Mouse (Mus musculus): ENCODE data around the gene Rai14.
"Not testable (repeated sequence)": the region's sequence is repeated elsewhere in the genome, so short reads cannot be mapped to it uniquely, and the experiment has no call there.

The Rai14 gene

GRCm38 (mm10) chr15:10609107-10609506 lies 105.3 kb downstream of the Rai14 start:
- no peak for DNase-seq (ENCODE audit: low spot score)

DNA sequence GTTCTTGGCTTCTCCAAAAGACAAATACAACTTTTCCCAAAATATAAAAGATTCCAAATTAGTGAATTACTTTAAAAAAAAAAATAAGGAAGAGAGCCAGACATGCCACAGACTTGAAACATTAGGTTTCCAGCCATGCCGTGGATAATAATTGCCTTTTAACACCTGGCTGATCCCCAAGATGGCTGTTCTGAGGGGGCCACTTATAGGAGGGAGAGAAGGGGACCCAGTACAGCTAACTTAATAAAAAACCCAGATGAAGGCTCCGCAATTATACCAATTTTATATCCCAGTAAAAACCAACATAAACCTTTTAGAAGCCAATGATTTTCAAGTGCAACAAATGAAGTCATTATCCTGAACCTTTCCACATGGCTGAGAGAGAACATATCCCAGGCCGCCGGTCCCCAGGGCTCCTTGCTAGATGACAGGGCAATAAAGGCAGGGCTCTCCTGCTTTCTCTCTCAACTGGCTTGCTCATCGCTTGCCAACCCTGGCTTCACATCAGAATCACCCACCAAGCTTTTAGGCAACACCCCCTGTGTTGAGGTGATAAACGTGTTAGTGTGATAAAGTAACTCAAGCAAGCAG lies 105.8 kb downstream of the Rai14 start:
- DNase-seq (ENCODE audit: low spot score): no peak

- DNase-seq (ENCODE audit: low spot score): no peak
Measured at GRCm38 (mm10) chr15:10599413-10599812, 115.0 kb downstream of the Rai14 start.

GRCm38 (mm10) chr15:10598259-10599225 lies 115.9 kb downstream of the Rai14 start:
- no peak for DNase-seq (ENCODE audit: low spot score)

DNA sequence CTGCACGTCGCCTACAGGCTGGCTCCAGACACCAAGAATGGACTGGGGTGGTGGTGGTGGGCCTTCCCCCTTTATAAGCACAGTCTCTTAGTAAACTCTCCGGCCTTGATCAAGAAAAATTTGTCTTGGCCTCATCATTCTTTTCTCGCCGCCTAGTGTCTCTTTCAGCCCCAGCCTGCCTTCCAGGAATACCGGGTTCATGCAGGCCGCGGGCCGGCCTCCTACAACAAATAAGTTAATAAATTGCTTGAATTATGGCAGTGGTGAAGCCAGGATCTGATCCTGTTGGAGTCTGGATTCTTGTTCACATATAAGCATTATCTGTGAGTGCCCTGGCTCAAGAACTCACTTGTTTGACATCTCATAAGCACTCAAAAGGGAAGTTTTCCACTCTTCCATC lies 117.6 kb downstream of the Rai14 start:
- no peak for DNase-seq (ENCODE audit: low spot score)

- DNase-seq (ENCODE audit: low spot score): no peak
Measured at GRCm38 (mm10) chr15:10595408-10595807, 119.0 kb downstream of the Rai14 start.

GRCm38 (mm10) chr15:10594910-10595309 lies 119.5 kb downstream of the Rai14 start:
- no peak for DNase-seq (ENCODE audit: low spot score)

DNA sequence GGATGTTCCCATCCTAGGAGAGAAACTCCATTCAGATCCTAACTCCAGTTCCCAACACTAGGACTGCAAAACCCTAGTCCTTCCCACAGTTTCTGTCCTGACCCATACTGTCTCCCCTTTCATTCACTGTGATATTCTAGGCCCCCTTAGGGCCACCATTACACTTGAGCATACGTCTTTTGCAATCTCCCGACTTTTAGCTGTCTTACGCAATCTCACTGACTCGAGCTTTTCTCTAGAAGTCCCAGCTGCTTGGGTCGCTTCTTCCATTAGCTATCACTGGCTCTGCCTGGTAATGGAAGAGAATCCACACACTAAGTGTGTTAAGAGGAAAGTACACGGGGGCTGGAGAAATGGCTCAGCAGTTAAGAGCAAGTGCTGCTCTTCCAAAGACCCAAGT lies 121.3 kb downstream of the Rai14 start:
- DNase-seq (ENCODE audit: low spot score): no peak

- no peak for DNase-seq (ENCODE audit: low spot score)
Measured at GRCm38 (mm10) chr15:10586565-10586964, 127.9 kb downstream of the Rai14 start.

DNA sequence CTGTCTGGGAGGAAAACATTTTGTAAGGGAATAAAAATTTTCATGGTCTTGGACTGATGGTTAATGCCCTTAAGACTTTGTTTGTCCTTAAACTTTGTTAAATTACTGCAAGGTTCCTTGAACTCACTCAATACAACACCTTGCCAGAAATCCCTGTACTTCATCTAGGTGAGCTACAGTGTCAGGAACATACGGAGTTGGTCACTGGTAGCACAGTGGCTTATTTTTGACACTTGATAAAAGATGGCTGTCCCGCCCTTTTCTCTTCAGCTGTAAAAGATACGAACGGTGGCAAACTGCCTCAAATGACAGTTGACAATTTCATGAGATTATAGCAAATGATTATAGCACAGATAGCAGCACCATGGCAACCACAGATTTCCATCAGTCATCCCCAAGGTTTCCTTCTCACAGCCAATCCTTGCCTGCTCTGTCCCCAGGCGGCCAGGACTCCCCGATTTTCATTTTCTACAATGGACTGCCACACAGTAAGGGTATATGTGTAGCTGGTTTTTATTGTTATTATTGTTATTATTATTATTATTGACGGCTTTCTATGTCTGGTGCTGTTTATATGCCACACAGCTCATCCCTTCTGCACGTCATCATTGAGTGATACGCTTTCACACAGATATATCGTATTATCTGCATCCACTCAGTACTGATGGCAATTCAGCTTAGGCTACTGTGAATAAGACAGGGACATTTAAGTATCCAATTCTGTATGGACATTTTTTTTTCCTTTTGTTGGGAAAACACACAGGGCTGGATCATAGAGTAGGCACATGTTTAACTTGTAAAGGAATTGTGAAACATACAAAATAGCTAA lies 129.9 kb downstream of the Rai14 start:
- no peak for DNase-seq (ENCODE audit: low spot score)

- peak; percentile 55 for DNase-seq (ENCODE audit: low spot score)
Measured at GRCm38 (mm10) chr15:10583408-10583807, 131.0 kb downstream of the Rai14 start.

DNA sequence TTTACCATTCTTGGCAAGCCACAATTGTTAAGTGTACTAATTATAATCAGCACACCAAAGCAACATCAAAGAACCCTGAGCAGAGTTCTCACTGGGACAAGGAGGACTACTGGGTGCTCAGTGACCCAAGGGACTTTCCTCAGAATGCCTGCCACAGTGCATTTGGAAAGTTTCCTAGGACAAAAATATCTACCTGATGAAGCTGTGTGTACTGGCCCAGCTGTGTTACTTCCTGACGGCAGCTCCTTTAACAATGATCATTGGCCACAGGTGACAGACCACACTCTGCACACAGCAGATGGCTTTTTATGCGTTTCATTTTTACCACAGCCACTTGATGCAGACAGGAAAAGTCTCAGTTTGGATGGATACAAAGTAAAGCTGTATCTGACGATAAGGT lies 135.3 kb downstream of the Rai14 start:
- DNase-seq (ENCODE audit: low spot score): no peak

- DNase-seq (ENCODE audit: low spot score): no peak
Measured at GRCm38 (mm10) chr15:10566486-10566885, 147.9 kb downstream of the Rai14 start.

- DNase-seq (ENCODE audit: low spot score): no peak
Measured at GRCm38 (mm10) chr15:10564201-10564600, 150.2 kb downstream of the Rai14 start.

DNA sequence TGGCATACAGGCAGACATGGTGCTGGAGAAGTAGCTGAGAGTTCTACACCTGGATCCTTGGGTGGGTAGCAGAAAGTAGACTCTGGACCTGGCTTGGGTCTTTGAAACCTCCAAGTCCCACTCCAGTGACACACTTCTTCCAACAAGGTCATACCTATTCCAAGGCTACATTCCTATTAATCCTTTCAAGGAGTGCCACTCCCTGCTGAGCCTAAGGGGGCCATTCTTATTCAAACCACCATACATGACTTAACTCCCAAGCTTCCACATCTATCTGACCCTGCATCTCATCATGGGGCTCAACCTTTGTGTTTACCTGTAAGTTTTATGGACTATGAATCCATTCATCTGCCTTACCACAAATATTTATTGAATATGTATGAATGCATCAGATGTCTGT lies 152.1 kb downstream of the Rai14 start:
- no peak for DNase-seq (ENCODE audit: low spot score)

DNA sequence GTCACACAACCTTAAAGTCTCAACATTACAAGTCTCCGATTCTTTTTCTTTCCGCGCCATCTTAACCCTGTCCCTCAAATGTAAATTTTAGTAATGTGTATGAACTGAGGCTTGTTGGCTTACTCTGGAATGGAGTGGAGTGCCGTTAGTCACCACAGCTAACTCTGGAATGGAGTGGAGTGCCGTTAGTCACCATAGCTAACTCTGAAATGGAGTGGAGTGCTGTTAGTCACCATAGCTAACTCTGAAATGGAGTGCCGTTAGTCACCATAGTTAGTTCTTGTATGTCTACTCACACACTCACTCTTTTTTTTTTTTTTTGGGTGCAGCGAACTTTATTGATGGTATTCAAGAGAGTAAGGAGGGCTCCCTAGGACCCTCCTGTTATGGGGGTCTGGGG lies 154.4 kb downstream of the Rai14 start:
- no peak for DNase-seq (ENCODE audit: low spot score)

DNA sequence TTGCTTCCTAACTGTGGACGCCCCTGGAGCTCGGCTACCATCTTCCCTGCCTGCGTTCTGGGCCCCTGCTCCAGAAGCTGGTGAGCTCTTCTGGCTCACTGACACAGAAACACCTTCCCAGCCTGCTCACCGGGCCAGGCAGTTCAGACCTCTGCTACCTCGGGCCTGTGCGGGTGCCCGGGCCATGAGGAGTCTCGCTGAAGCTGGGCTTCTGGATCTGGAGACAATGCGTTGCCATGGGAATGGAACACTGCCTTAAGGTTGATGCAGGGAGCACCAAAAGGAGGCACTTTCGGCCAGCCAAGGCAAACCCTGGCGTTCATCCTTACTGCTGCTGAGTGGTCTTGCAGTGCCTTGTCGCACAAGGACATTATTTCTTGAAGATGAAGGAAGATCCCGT lies 156.0 kb downstream of the Rai14 start, which contains the start of gene Ttc23l:
TSS of gene Ttc23l (minus strand) at position 204 of the 400 bp plus-strand sequence.
- no peak for DNase-seq (ENCODE audit: low spot score)

DNA sequence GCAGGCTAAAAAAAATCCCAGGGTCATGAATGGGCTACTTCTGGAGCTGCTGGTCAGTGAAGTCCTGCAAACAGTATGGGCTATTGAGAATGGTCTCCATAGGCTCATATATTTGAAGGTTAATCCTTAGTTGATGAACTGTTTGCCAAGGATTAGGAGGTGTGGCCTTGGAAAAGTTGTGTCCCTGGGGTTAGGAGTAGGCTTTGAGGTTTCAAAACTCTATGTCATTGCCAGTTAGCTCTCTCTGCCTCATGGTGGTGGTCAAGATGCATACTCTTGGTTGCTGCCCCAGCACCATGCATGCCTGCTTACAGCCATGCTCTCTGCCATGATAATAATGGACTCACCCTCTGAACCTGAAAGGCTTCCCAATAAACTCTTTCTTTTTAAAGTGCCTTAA lies 160.1 kb downstream of the Rai14 start:
- no peak for DNase-seq (ENCODE audit: low spot score)

GRCm38 (mm10) chr15:10540271-10541088 lies 173.9 kb downstream of the Rai14 start:
- DNase-seq (ENCODE audit: low spot score): no peak

GRCm38 (mm10) chr15:10535969-10536368 lies 178.5 kb downstream of the Rai14 start:
- DNase-seq (ENCODE audit: low spot score): no peak

- no peak for DNase-seq (ENCODE audit: low spot score)
Measured at GRCm38 (mm10) chr15:10534591-10534990, 179.8 kb downstream of the Rai14 start.

DNA sequence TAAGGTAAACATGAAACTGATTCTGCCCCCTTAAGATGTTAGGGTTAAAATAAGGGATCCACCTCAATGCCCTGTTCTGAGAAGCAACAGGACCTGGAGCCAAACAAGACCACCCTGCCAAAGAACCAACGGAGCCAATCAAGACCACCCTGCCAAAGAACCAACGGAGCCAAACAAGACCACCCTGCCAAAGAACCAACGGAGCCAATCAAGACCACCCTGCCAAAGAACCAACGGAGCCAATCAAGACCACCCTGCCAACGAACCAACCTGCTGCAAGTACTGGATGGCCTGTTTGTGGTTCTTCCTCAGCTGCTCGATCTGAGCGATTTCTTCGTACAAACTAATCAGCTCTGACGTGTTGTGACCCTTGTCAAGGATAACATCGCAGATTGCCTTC lies 181.1 kb downstream of the Rai14 start:
- not testable (repeated sequence) for DNase-seq (ENCODE audit: low spot score)

Measured in MN1 (cell line).